Mouse (Mus musculus) cortical plate, adult 2 months (tissue): ENCODE results near the gene Rbm43.

ENCODE experiments used
- CTCF ChIP-seq: fragments of 200-500 bp; IDR thresholded peaks from 2 replicates; pipeline ENCODE4 v1.5.1; 2011; ENCODE audit warnings: mild to moderate bottlenecking, control low read depth, low read length; ENCODE audit not compliant: insufficient read depth; ENCODE audit errors: extremely low read depth
- POLR2A ChIP-seq: fragments of 200-500 bp; IDR thresholded peaks from 2 replicates; pipeline ENCODE4 v1.6.1; 2011; ENCODE audit warnings: mild to moderate bottlenecking, low read length, control low read depth; ENCODE audit not compliant: insufficient read depth; ENCODE audit errors: extremely low read depth

DNA sequence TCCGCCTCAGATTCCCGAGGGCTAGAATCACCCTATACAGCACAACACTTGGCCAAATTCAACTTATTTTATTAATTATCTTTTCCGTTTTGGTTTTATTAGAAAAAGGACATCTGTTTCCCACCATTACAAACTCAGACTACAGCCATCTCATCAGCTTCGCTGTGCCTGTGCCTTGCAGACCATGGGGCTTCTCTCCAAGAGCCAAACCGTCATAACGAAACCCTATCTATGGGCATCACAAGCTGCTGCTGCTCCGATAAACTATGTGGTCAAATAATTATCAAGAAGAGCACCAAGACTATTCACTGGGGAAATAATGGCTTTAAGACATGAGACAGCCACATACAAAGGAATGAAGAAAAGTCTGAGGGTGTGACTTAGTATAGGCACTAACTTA is 6.9 kb upstream of the Rbm43 start:
- no peak for TF ChIP-seq CTCF
- TF ChIP-seq POLR2A: no peak
